Mouse (Mus musculus) T-cell, adult 2 months (primary cell): Measurements from ENCODE around the gene Msl1.
A peak's percentile ranks its signal among the peaks of the same experiment; 100 is the strongest.

ENCODE experiments used
- DNase-seq: peaks from one replicate; pipeline ENCODE4 v3.0.0; 2022; ENCODE audit warnings: low spot score

The Msl1 gene

DNA sequence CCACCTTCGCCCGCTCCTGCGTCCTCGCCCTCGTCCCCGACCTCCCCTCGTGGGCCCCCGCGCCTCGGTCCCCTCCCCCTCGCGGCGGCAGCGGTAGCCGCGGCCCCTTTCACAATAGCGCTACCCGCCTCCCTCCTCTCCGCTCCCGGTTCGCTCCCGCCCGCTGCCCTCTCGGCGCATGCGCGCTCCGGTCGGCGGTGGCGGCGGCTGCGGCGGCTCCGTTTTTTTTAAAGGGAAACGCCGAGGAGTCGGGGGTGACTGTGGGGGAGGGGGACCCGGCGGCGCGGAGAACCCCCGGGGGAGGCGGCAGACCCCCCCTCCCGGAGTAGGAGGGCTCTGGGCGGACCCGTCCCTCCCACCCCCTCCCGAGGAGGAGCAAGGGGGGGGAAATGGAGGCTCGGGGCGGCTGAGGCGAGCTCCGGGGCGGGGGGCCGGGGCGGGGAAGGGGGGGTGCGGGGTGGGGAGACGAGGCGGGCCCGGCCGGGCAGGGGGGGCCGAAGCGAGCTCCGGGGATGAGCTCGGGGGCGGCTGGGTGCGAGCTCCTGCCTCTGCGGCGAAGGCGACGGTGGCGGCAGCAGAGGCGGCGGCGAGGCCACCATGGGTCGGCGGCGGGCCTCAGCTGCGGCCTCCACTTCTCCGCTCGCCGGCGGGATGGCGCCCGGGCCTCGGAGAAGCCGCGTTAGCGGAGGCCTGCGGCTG, at the start of gene Msl1:
Msl1 (plus strand) TSS at position 502 of the 699 bp plus-strand sequence.
- DNase-seq, result peak; percentile 75

DNA sequence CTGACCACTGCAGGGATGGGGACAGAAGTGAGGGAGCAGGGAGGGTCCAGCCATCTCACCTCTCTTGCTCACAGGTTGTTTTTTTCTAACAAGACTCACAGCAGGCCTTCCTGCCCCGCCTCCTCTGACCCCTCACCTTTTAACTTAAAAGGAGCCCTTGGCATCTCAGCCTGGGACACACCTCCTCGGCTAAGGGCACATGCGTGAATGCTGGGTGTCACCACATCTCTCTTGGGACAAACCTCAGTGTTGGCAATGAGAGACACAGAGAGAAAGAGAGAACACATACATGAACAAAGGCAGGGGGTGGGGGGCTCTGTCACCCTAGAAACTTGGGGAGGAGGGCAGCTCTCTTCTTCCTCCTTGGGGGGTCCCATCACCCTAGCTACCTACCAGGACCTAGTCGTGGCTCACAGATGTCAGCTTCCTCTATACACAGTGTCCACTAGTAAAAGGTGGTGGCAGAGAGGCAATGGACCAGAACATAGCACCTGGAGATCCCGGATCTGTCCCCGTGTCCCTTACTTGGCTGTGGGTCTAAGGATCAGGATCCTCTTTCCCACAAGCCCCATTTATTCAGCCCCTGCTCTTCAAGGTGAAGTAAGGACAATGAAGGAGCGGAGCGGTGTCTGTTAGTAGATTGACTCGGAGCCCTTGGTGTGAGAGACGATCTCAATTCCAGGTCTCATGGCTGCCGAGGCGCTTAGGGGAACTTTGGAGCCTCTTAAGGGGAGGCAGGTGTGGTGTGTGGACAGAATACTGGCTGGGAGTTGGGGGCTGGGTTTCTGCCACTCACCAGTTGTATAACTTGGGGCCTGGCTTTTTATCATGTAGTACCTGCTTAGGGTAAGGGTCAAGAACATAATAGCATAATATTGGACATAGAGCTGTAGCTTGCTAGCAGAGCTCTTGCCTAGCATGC, 49.1 kb upstream of the Msl1 start:
- peak; percentile 40 for DNase-seq

DNA sequence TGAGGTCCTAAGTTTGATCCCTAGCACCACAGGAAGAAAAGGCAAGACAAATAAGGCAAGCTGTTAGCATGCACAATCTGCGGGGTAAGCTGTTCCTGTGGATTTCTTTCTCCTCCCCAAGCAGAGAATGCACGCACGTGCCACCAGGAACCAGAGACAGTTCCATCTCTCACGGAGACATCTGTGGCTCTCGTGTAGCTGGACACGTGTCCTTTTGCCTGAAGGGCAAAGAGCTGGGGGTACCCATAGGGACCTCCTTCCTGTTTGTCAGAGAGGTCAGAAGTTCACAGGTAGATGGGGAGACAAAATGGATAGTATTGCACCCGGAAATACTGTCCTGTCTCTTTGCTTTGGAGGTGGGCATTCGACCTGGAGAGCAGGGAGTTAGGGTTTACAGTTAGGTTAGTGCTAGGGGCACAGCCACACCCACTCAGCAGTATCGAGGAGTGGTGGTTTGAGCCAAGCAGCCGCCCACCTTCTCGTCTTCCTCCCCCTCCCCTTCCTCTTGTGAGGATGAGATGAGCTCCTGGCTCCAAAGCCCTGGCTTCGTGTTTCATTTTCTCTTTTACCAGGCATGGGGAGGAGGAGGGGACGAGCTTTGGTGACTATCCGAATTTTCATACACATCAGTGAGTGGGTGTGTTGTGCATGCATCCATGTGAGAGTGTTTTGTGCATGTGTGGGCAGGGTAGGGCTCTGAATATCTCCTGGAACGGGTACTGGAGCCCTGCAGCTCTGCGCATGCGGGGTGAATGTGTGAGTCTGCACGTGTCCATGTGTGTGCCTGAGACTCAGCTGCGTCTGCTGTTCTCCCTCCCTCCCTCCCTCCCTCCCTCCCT, 48.2 kb upstream of the Msl1 start:
- peak; percentile 78 for DNase-seq

DNA sequence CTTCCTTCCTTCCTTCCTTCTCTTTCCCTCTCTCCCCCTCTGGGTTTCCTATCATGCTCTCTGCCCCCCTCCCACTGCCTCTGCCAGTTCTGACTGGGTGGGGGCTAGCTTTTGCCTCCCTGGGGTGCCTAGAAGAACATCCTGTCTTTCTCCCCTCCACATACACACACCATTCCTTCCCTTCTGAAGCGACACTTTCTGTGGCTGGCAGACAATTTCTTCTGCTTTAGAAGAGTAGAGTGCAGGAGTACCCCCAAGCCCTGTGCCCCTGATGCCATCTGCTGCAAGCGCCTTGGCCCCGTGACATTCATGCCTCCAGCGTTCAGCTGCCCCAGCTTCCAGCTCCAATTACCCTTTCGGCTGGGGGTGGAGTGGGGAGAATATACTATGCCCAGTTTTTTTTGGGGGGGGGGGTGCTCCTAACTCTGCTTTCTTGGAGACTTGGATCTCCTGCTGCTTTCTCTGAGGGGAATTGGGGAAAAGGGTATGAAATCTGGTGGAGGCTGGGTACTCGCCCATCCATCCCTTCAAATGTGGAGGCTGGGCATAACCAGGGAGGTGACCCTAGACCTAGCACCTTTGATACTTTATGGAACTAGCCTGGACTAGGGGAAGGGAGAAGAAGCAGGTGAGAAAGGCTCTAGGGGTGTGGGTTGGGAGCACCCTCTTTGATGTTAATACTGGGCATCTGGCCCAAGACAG, 47.4 kb upstream of the Msl1 start:
- no peak for DNase-seq

DNA sequence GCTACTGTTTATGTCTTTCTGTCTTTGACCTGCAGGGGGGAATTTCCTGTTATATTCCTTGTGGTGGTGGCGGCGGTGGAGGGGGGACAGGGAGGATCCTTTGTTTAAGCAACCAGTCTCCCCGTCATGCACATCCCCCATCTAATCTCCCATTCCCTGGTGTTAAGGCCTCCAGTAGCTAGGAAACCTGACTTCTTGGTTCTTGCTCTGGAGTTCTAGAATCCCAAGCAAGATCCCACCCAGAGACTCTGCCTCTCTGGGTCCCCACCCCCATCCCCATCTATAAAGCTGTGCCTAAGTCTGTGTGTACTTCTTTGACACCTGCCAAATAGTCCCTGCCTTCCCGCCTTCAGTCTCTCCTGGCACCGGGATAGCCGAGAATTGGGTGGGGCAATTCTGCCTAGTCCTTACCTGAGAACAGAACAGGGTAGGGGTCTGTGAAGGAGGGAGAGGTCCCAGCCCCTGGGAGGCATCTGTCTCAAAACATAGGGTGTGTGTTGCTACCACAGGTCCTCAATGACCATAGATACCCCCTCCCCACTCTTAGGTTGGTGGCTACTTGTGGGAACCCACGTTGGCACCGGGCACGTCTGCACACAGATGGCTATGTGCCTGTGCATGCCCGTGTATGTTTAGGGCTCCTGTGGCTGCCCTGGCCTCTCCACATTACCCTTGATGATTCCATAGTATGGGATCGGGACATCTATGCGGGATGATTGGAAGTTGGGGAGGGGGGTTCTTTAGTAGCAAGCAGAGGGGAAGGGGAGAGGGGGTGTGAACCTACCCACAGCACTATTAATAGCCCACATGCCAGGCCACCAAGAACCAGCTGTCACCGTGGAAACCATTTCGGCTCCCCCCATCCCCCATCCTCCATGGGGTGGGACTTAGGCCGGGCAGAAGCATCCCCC, 46.6 kb upstream of the Msl1 start:
- peak; percentile 39 for DNase-seq

DNA sequence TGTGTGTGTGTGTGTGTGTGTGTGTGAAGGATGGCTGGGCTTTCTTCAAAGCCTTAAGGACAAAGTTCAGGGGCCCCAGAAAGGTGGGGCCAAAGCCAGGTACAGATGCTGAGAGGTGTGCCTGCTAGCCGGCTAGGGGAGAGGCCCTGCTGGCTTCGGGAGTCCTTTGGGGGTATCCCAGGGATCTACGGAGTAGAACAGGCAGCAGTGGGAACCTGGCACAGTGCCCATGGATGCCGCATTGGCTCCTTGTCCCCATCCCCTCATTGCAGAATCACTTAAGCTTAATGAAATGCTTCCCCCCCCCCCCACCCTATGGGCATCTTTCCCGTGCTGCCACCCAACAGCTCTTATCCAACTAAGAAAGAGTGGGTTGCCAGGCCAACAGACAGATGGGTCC, 45.6 kb upstream of the Msl1 start:
- DNase-seq, result no peak

DNA sequence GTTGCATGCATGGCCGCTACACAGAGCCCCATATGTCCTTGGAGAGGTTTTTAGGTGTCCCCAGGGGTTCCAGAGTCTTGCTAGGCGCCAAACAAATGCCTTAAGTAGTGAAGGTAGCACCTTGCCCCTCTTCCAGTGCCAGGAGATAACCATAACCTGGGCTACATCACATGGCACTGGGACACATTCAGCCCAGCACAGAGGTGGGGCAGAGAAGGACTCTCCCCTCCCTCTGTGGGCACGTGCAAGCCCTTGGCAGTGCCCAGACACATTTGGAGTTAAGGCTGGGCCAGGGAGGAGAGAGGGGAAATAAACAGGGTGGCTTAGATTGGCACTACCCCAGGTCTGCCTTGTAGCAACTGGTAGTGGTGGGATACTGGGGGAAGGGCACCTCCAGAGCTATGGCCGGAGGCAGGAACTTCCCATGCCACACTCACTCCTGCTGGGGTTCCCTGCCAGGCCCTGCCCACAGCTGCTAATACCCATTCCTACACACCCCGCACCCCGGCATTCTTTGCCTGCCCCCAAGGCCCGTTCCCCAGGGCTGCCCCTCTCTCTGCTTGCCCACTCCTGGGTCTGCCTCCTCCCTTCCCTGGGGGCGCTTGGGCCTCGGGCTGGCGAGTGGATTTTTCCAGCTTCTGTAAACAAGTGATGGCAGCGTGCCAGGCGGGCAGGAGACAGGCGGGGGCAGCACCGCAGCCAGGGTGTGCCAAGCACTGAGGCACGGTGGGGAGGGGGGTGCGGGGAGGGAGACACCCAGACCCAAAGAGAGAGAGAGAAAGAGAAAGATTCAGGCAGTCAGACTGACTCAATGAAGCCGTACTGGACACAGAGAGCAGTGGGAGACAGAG, 44.7 kb upstream of the Msl1 start:
- DNase-seq, result no peak

DNA sequence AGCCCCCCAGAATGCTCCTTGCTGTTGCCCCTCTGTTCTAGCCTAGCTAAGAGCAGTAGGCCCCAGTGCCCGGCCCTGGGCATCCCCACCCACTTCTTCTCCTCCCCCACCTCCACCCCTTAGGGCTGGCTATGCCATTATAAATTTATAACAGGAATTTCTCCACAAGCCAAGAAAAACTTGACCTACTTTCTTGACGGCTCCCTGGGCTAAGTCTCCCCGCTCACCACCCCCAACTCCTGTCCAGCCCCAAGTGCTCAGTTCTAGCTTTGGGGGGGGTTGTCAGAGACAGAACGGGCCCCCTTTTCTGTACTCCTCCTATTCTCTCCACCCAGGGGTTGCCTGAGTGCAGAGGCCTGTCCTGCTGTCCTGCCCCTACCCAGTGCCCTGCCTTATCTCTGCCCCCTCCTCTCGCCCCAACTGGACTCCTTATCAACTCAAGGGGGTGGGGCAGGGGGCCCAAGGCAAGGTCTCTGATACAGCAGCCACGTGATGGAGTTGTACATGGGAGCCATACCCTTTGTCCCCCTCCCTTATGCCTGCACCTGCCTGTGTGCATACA, 44.0 kb upstream of the Msl1 start:
- DNase-seq, result no peak

DNA sequence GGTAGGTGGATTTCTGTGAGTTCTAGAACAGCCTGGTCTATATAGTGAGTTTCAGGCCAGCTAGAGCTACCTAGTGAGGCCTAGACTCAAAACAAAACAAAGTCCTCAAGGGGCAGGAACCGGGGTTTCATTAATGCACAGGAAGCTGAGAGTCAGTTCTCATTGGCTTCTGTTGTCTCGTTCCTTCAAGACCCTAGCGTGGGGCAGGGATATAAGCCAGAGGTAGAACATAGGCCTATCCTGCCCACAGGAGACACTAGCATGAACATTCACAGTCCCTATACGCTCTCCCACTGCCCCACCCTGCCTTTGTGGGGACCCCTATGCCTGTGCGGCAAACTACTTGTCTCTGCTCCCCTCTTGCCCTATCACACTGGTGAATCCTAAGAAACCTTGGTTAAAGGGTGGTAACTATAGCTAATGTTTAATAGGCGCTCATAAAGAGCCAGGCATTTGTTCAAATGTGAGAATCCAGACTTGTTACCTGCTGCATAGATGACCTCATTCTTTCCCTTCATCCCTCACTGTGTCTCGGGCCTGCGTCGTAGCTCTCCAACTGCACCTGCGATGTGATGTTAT, 42.7 kb upstream of the Msl1 start:
- no peak for DNase-seq

DNA sequence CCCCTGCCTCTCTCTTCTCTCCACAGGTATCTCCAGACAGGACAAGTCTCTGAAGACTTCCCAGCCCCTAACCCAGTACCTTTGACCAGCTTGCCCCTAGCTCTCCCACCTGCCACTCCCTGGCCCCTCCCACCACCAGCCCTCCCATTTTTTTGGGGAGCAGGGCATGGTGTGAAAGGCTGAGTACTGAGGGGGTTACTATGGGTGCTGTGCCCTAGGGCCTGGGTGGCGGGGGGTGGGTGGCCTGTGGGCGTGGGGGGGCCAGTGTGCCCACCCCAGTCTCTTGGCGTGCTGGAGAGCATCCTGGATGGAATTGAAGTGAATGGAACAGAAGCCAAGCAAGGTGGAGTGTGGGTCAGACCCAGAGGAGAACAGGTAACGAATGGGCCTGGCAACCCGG, 42.1 kb upstream of the Msl1 start:
- no peak for DNase-seq

DNA sequence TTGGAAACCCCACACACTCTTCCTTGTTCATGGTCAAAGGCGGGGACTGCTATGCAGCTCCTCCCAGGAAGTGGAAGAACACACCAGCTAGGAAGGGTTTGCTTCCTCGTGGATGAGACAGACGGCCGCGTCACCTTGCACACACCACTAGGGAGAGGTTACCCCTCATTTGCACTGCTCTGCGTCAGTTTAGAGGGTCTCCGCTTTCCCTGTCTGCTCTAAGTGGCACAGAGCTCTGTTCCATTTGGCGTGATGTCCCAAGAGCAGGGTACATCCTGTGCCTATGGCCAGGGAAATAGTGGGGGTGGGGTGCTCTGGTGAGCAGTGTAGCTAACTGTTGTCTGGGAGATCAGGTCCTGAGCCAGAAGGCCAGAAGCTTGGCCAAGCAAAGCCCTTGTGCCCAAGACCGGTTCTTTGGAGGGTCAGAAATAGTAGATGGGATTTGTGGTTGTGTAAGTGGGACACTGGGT, 41.1 kb upstream of the Msl1 start:
- no peak for DNase-seq

DNA sequence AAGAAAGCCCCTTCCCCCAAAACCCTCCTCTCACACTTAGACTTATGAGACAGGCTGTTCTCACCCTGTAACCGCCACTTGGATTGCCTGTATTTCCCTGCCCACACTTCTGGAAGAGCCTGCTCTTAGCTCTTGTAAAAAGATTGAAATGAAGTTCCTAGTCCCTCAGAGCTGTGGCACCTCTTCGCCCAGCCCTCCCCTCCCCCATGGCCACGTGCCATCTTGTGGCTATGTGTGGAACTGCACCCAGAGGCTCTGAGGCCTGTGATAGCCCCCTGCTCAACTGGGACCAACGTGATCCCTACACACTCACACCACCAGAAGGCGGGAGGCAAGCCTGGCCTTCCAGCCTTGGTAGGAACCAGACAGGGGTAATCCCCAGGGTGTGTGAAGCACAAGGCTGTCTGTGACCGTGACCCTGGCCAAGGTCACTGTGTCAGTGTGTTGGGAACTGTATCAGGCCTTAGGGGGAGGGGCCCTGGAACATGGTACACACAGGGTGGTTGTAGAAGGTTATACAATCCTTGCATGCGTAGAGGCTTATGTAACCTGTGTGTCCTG, 40.6 kb upstream of the Msl1 start:
- peak; percentile 75 for DNase-seq

DNA sequence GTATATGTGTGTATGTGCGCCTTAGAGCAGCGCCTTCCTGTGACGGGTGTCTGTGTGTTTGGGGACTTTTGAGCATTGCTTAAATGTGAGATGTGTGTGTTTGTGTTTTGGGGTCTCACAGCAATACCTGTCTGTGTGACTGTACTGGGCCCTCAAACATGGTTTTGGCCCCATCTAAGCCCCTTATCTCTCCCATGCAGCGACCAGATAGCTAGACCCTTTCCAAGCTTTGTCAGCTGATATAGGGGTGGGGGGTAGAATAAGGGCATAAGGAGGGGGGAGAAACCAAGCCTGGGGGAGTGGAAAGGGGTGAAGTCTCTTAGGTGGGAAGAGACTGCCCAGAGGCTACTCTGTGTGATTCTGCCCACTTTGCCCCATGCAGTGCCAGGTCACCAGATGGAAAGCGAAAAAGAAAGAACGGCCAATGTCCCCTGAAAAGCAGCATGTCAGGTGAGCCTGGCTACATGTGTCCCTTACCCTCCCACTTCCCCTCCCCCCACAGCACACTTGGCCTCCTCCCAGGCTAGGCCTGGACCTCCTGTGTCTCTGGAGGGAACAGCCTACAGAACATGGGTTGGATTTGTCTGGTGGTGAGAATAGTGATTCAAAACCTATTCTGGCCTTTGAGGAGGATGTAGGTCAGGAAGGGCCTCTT, 39.5 kb upstream of the Msl1 start:
- DNase-seq, result no peak

DNA sequence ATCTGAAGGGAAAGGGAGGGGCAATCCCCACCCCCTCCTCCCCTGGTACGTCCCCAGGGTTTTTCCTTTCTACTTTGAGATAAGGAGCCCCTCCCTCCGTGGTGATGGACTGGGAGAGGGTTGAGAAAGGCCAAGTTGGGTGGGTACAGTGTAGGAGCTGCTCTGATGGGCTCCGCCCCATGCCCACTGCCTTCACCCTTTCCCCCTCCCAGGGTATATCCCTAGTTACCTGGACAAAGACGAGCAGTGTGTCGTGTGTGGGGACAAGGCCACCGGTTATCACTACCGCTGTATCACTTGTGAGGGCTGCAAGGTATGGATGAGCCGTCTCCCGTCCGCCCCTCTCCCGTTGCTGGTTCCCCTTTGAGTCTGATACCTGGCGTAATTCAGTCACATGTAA, 38.6 kb upstream of the Msl1 start:
- no peak for DNase-seq

DNA sequence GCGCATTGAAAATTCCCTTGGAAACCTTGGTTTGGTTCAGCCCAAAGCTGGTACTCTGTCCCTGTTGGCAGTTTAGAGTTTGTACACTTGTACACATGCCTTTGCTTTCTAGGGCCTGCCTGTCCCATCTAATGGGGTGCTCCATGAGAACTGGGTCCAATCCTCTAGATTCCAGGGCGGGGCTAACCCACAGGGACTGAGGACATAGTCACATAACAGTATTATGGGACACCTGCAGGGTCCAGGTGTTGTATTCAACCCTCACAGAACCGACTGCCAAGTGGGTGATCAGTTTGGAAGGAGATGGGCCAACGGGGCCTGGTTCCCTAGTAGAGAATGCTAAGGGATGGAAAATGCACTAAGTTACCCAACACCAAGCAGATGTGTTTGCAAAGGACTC, 33.4 kb upstream of the Msl1 start:
- DNase-seq, result no peak

DNA sequence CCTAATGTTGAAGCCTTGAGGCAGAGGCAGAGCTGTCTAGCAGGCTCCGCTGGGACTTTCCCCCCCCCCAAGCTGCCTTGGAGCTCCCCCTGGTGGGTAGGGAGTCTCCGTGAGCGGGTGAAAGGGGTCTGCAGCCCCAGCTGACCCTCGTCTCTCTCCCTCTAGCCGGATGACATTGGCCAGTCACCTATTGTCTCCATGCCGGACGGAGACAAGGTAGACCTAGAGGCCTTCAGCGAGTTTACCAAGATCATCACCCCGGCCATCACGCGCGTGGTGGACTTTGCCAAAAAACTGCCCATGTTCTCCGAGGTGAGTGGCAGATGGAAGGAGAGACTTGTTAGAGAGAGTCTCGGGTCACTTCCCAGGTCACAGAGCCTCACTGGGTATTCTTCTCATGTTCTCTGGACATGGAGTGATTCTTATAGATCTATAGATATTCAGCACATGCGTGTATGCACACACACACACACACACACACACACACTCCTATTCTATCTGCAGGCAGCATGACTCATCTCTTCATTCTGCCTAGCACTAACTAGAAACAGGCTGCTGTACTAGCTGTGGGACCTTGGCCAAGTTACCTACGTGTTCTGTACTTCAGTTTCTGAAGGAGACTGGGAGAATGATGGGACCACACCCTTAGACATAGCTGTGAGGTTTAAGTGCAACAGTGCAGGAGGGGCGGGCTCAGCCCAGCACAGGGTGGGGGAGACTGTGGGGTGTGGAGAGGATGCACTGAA, 32.4 kb upstream of the Msl1 start:
- DNase-seq, result no peak

DNA sequence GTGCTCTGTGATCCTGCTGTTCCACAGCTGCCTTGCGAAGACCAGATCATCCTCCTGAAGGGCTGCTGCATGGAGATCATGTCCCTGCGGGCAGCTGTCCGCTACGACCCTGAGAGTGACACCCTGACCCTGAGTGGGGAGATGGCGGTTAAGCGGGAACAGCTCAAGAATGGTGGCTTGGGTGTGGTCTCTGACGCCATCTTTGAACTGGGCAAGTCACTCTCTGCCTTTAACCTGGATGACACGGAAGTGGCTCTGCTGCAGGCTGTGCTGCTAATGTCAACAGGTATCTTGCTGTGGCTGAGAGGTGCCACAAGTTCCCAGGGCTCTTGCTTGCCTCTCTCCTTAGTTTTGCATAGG, 31.8 kb upstream of the Msl1 start:
- DNase-seq, result no peak

DNA sequence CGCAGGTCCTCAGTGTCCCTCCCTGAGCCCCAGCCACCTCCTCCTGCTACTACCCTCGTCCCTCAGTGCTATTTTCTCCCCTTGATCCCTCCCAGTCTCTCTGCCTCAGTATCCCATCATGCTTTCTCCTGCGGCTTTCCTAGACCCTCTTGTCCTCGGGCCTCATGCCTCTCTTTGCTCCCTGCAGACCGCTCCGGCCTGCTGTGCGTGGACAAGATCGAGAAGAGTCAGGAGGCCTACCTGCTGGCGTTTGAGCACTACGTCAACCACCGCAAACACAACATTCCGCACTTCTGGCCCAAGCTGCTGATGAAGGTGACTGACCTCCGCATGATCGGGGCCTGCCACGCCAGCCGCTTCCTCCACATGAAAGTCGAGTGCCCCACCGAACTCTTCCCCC, 31.2 kb upstream of the Msl1 start:
- DNase-seq, result no peak
